8 mouse cellular contexts compared by ENCODE assay signal in the genomic region with DNA sequence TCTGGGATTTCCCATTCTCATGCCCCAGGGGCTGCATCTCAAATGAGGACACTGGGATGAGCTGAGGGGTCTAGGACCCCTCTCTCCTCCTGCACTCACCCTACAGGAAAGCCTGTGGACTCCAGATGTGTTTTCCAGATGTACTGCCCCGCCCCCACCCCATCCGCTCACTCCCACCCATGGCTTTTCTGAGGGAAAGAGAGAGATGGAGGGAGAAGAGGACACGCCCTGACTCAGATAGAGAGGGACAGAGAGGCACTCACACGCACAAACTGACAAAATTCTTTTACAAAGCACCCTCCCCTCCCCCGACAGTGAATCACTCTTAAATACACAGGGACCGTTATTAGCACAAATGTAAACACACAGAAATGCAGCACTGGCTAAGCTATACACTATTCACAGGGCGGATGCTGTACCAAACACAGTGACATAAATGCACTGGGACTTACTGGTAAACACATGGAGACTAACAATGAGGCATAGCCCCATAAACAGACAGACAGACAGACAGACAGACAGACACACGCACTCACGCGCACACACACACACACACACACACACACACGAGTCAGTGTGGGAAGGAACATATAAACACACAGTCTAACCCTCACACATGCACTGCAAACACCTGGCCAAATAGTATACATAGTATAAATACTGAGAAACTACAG. TPM values are rescaled to one million over a fixed set of nuclear protein-coding genes. Genes with fewer than 3 reads are reported as not detected.
DNase-seq lines count a peak whose midpoint lies in the region; ATAC-seq and TF ChIP-seq lines count a peak whose summit lies in the region.

No protein-coding gene starts in this region.

- H3K4me2 ChIP-seq in lung, embryonic 16.5 days (ENCODE audit: low read depth, low read length) = peak overlapping the region; percentile 83
- H3K4me2 ChIP-seq in stomach, postnatal 0 days (replicated peaks; ENCODE audit: low read depth) = peak overlapping the region; percentile 65

- peaks cover 24% of the 10 kb centered on the region for H3K4me1 ChIP-seq in hindbrain, embryonic 10.5 days (replicated peaks)
- peaks cover 16% of the 10 kb centered on the region for H3K4me1 ChIP-seq in lung, embryonic 16.5 days (replicated peaks; ENCODE audit: control insufficient read depth, insufficient read depth, low read length)
- H3K4me1 ChIP-seq in stomach, postnatal 0 days (replicated peaks; ENCODE audit: control insufficient read depth, insufficient read depth) = peaks cover 7% of the 10 kb centered on the region; the same call in 1 of the 2 replicates

- CTCF ChIA-PET in Patski (lab: Charles Lee) = interaction anchor here (1.0 to 2.1 kb wide), 3 partner anchors 11 to 22 kb away, joined by 4 to 5 read pairs (median 4); no protein-coding TSS in a partner anchor

- POLR2A ChIA-PET in Patski (lab: Charles Lee) = interaction anchor here (0.7 to 0.8 kb wide), 2 partner anchors 24 to 26 kb away, joined by 3 to 6 read pairs; no protein-coding TSS in a partner anchor

- no peak for TF ChIP-seq EP300 in stomach, postnatal 0 days (optimal IDR thresholded peaks at IDR 0.05)

- peak overlapping the region; percentile 83 for H3K27ac ChIP-seq in hindbrain, embryonic 10.5 days
- H3K27ac ChIP-seq in lung, embryonic 16.5 days (ENCODE audit: low read length) = peak overlapping the region; percentile 87
- H3K27ac ChIP-seq in stomach, postnatal 0 days (replicated peaks) = peak overlapping the region; percentile 93

- TF ChIP-seq CTCF in Patski (IDR thresholded peaks at IDR 0.05) = no peak
- TF ChIP-seq CTCF in stomach, postnatal 0 days (IDR thresholded peaks at IDR 0.05; ENCODE audit: low read depth) = no peak

- H3K36me3 ChIP-seq in hindbrain, embryonic 10.5 days = peaks cover 12% of the 10 kb centered on the region; the same call in 1 of the 2 replicates
- H3K36me3 ChIP-seq in lung, embryonic 16.5 days (ENCODE audit: control insufficient read depth, insufficient read depth, low read length) = peaks cover 3% of the 10 kb centered on the region; the same call in 1 of the 2 replicates
- H3K36me3 ChIP-seq in stomach, postnatal 0 days (ENCODE audit: control insufficient read depth, insufficient read depth, low read length) = no peaks in the 10 kb centered on the region

- ATAC-seq in Patski = peak; percentile 41
- ATAC-seq in lung, embryonic 16.5 days (ENCODE audit: low read depth) = peak; percentile 81
- ATAC-seq in stomach, postnatal 0 days (ENCODE audit: low FRiP score, low TSS enrichment) = peak; percentile 71

- H3K4me3 ChIP-seq in hindbrain, embryonic 10.5 days = peak overlapping the region; percentile 48
- peak overlapping the region; percentile 40 for H3K4me3 ChIP-seq in lung, embryonic 16.5 days (ENCODE audit: low read length)
- H3K4me3 ChIP-seq in stomach, postnatal 0 days (ENCODE audit: low read depth, low read length) = peak overlapping the region; percentile 32

- peak; percentile 43 for DNase-seq in embryo, embryonic 10.5 days (ENCODE audit: low spot score)
- no peak for DNase-seq in embryo, embryonic 10 days (ENCODE audit: low spot score)
- DNase-seq in Patski (ENCODE audit: low read depth, low spot score) = peak; percentile 70
- peak; percentile 17 for DNase-seq in hindbrain, embryonic 10.5 days (ENCODE audit: low spot score)
- peak; percentile 35 for DNase-seq in stomach, postnatal 0 days (ENCODE audit: low spot score)
- DNase-seq in layer of hippocampus, postnatal 14 days (ENCODE audit: low spot score in 2 of 2) = no peak
- DNase-seq in adrenal gland, adult (ENCODE audit: inconsistent age in 2 of 2, low spot score in 1 of 2) = no peak

- WGBS in hindbrain, embryonic 10.5 days = 44% methylated on average over 11 of the region's 11 CpGs
- whole genome bisulfite sequencing in lung, embryonic 16.5 days = 17% methylated on average over 11 of the region's 11 CpGs
- 16% methylated on average over 11 of the region's 11 CpGs for WGBS in stomach, postnatal 0 days

- no peaks in the 10 kb centered on the region for H3K27me3 ChIP-seq in Patski
- peaks cover 7% of the 10 kb centered on the region; the same call in 1 of the 2 replicates for H3K27me3 ChIP-seq in hindbrain, embryonic 10.5 days (ENCODE audit: insufficient read depth, poor library complexity, severe bottlenecking)
- no peaks in the 10 kb centered on the region for H3K27me3 ChIP-seq in lung, embryonic 16.5 days (ENCODE audit: control insufficient read depth, insufficient read depth, low read depth, low read length)
- no peaks in the 10 kb centered on the region for H3K27me3 ChIP-seq in stomach, postnatal 0 days (ENCODE audit: control insufficient read depth, insufficient read depth, low read length)

- in situ Hi-C loops in Patski (cut with MboI; ENCODE audit: low pct_unique_long_range_greater_than_20kb) = no loop called here

- H3K9me3 ChIP-seq in hindbrain, embryonic 10.5 days = no peaks in the 10 kb centered on the region
- no peaks in the 10 kb centered on the region for H3K9me3 ChIP-seq in lung, embryonic 16.5 days (ENCODE audit: control insufficient read depth, low read length)
- H3K9me3 ChIP-seq in stomach, postnatal 0 days (ENCODE audit: control insufficient read depth, low read length) = no peaks in the 10 kb centered on the region

- H3K9ac ChIP-seq in lung, embryonic 16.5 days (ENCODE audit: low read length) = peak overlapping the region; percentile 65
- peak overlapping the region; percentile 61 for H3K9ac ChIP-seq in stomach, postnatal 0 days (ENCODE audit: low read length)

RNA-seq across cellular contexts. Expression of gene Axl, which starts 6.4 kb away (rescaled TPM):
- polyA plus RNA-seq in Patski (2021) = 473 TPM
- 15.0 and 18.4 TPM in 2 replicates for polyA plus RNA-seq in hindbrain, embryonic 10.5 days (2016; fragmentation: Nextera tagmentation; extraction: Ambion mirVana)
- 53.6 and 55.1 TPM in 2 replicates for polyA plus RNA-seq in lung, embryonic 16.5 days (2015; fragmentation: Nextera tagmentation; extraction: Ambion mirVana)
- 52.8 and 53.4 TPM in 2 replicates for polyA plus RNA-seq in stomach, postnatal 0 days (2015; fragmentation: Nextera tagmentation; extraction: Ambion mirVana)
- 10 to 100 TPM; 46.7 to 47.9 TPM for total RNA-seq in layer of hippocampus, postnatal 14 days (2021)

RNA-seq across cellular contexts. Expression of gene Hnrnpul1, which starts 27.5 kb away (rescaled TPM):
- polyA plus RNA-seq in Patski (2021) = 123 TPM
- 60.5 and 61.6 TPM in 2 replicates for polyA plus RNA-seq in hindbrain, embryonic 10.5 days (2016; fragmentation: Nextera tagmentation; extraction: Ambion mirVana)
- 47.9 and 55.8 TPM in 2 replicates for polyA plus RNA-seq in lung, embryonic 16.5 days (2015; fragmentation: Nextera tagmentation; extraction: Ambion mirVana)
- 25.9 and 27.5 TPM in 2 replicates for polyA plus RNA-seq in stomach, postnatal 0 days (2015; fragmentation: Nextera tagmentation; extraction: Ambion mirVana)
- 100 to 1,000 TPM; 114 to 119 TPM for total RNA-seq in layer of hippocampus, postnatal 14 days (2021)

RNA-seq across cellular contexts. Expression of gene Cyp2s1, which starts 34.6 kb away (rescaled TPM):
- polyA plus RNA-seq in Patski (2021) = 0.42 TPM
- 0.44 and 0.46 TPM in 2 replicates for polyA plus RNA-seq in hindbrain, embryonic 10.5 days (2016; fragmentation: Nextera tagmentation; extraction: Ambion mirVana)
- polyA plus RNA-seq in lung, embryonic 16.5 days (2015; fragmentation: Nextera tagmentation; extraction: Ambion mirVana) = 18.9 and 21.0 TPM in 2 replicates
- 166 and 195 TPM in 2 replicates for polyA plus RNA-seq in stomach, postnatal 0 days (2015; fragmentation: Nextera tagmentation; extraction: Ambion mirVana)
- 1 to 10 TPM; 1.3 to 1.9 TPM for total RNA-seq in layer of hippocampus, postnatal 14 days (2021)

Comparison
In these comparisons a context has a peak if more than half of its experiments do, and no peak if none do; other contexts are left out.
1. DNase-seq: peak in embryo, embryonic 10.5 days (single experiment), Patski (single experiment), hindbrain, embryonic 10.5 days (single experiment) and stomach, postnatal 0 days (single experiment); none in embryo, embryonic 10 days (single experiment), layer of hippocampus, postnatal 14 days (0 of 2) and adrenal gland, adult (0 of 2).
2. RNA of gene Cyp2s1, which starts 34.6 kb away (polyA plus RNA-seq): 166 to 195 TPM in stomach, postnatal 0 days and 18.9 to 21.0 TPM in lung, embryonic 16.5 days; 0.44 to 0.46 TPM in hindbrain, embryonic 10.5 days and 0.42 TPM in Patski (single experiment); every median in the first group is over 10 times any median in the second.
3. Peak in every context shown above with its lines, with median percentiles within 50 percentile points of each other: ATAC-seq, H3K27ac ChIP-seq and H3K4me3 ChIP-seq.